Mouse (Mus musculus) neural tube, embryonic 13.5 days (tissue): ENCODE results near the gene Gm21976. TPM values are rescaled to one million over a fixed set of nuclear protein-coding genes. Genes with fewer than 3 reads are reported as not detected.
A peak's percentile ranks its signal among the peaks of the same experiment; 100 is the strongest.

ENCODE experiments used
- ATAC-seq: fragments of 200-750 bp; cut with Nextera tagmentation; 2 replicates; pipeline ENCODE4 v1.8.0; 2017; ENCODE audit warnings: low read depth, mild to moderate bottlenecking, moderate TSS enrichment, moderate library complexity
- H3K27ac ChIP-seq: fragments of 300-500 bp; sonication (generic); replicated peaks from 2 replicates; pipeline ENCODE4 v1.5.1; 2015; ENCODE audit warnings: moderate library complexity, mild to moderate bottlenecking, inconsistent platforms
- H3K27me3 ChIP-seq: fragments of 300-500 bp; sonication (generic); 2 replicates; pipeline ENCODE4 v1.6.1; 2015; ENCODE audit warnings: mild to moderate bottlenecking, inconsistent platforms
- H3K36me3 ChIP-seq: fragments of 300-500 bp; sonication (generic); 2 replicates; pipeline ENCODE4 v1.6.1; 2015; ENCODE audit warnings: mild to moderate bottlenecking, inconsistent platforms
- H3K4me1 ChIP-seq: fragments of 300-500 bp; sonication (generic); replicated peaks from 2 replicates; pipeline ENCODE4 v1.6.1; 2015; ENCODE audit warnings: inconsistent platforms
- H3K4me2 ChIP-seq: fragments of 300-500 bp; sonication (generic); 2 replicates; pipeline ENCODE4 v1.6.1; 2015; ENCODE audit warnings: inconsistent platforms, mild to moderate bottlenecking, moderate library complexity
- H3K4me3 ChIP-seq: fragments of 300-500 bp; sonication (generic); 2 replicates; pipeline ENCODE4 v1.5.1; 2015; ENCODE audit warnings: mild to moderate bottlenecking, inconsistent platforms
- H3K9ac ChIP-seq: fragments of 300-500 bp; sonication (generic); 2 replicates; pipeline ENCODE4 v1.6.1; 2015; ENCODE audit warnings: moderate library complexity, mild to moderate bottlenecking, inconsistent platforms
- H3K9me3 ChIP-seq: fragments of 300-500 bp; sonication (generic); 2 replicates; pipeline ENCODE4 v1.6.1; 2016; ENCODE audit warnings: inconsistent platforms
- WGBS: fragments of 180-500 bp; shearing (Covaris S2); methylation state at CpG from one replicate; pipeline ENCODE4 v1.1.7; 2015; 5-methylcytosine and 5-hydroxymethylcytosine counted together
- polyA plus RNA-seq: library from polyadenylated mRNA; unstranded; fragments of >200 nt; fragmentation: Nextera tagmentation; extraction: Ambion mirVana; gene quantifications from 2 replicates; pipeline ENCODE4 v1.2.1, GENCODE M21; 2015

Gene Gm21976
- polyA plus RNA-seq, 1 experiment from 2014 or later, result not detected

DNA sequence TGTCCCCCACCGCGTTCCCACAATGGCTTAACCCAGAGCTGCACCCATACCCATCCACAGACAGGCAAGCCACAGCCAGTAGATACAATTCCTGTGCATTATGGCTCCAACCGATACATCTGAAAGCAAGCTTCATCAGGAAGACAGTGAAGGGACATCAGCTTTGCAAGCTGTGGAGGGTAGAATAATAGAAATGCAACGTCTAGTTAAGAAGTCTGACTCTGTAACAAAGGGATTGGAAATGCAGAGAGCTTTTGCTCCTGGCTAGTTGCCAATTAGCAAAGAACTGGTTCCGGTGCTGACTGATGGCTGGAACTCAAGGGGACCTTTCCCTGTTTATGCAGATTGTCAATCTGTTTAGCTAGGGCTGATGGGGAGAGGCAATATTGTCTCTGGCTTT, 26.7 kb downstream of the Gm21976 start:
- peak overlapping the region; percentile 46; the same call in 1 of the 2 replicates for H3K27ac ChIP-seq
- peaks cover 13% of the 10 kb centered on the region; the same call in 1 of the 2 replicates for H3K4me1 ChIP-seq
- no peak overlapping the region for H3K9ac ChIP-seq
- no peak for ATAC-seq
- H3K36me3 ChIP-seq, result peaks cover 34% of the 10 kb centered on the region
- H3K4me2 ChIP-seq, result no peak overlapping the region
- H3K27me3 ChIP-seq, result no peaks in the 10 kb centered on the region
- 43% methylated on average over 5 of the region's 5 CpGs for WGBS
- no peaks in the 10 kb centered on the region for H3K9me3 ChIP-seq
- no peak overlapping the region for H3K4me3 ChIP-seq

DNA sequence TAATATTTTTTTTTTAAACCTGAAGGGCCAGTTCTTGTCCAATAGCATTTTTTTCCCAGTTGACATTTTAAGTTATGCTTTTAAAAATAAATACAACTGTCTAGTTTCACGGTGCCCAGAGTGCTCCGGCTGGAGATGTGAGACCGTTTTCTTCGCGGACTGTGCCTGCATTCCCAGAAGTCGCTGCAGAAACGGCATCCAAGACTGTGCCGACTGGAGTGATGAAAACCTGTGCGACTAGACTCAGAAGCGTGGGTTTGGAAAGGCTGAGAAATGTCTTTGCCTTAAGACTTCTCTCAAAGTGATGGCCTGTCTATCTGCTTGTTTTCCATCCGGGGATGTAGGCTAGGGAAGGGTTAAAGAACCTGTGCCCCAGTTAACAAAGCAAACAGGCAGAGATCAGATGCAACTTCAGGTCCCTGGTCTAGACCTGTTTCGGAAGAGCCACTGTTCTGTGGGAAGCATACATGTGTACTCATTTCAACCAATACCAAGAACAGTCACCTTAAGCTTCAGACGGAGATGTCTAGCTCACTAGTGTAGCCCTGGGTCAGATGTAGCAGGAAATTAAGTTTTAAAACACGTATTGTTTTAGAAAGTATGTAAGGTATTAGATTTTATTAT, 27.3 kb downstream of the Gm21976 start:
- Histone ChIP-seq H3K4me2 (no peak overlapping the region), H3K36me3 (peaks cover 40% of the 10 kb centered on the region), H3K9ac (peak overlapping the region; percentile 38; the same call in 1 of the 2 replicates), H3K4me3 (no peak overlapping the region), H3K9me3 (no peaks in the 10 kb centered on the region), H3K27ac (peak overlapping the region; percentile 46), H3K4me1 (peaks cover 15% of the 10 kb centered on the region; the same call in 1 of the 2 replicates), H3K27me3 (no peaks in the 10 kb centered on the region)
- no peak for ATAC-seq
- 58% methylated on average over 14 of the region's 14 CpGs for WGBS

DNA sequence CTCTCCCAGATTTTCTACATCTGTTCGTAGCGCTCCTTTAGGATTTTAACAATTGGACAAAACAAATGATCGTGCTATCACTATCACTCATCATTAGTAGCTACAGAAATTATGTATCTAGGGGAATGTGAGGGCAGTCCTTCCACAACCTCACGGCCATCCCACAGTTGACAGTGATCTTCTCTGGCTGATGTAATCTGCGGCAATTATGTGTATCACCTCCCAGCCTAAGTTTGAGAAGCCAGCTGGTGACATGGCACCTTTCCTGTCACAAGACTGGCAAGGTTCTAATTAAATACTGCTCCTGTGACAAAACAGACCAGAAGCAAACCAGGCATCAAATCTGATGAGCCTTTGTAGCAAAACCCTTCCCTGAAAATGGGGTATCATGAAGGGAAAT, 28.3 kb downstream of the Gm21976 start:
- ATAC-seq, result no peak
- H3K27me3 ChIP-seq, result no peaks in the 10 kb centered on the region
- H3K27ac ChIP-seq, result no peak overlapping the region
- no peak overlapping the region for H3K4me3 ChIP-seq
- no peak overlapping the region for H3K4me2 ChIP-seq
- H3K36me3 ChIP-seq, result peaks cover 48% of the 10 kb centered on the region
- H3K4me1 ChIP-seq, result peaks cover 20% of the 10 kb centered on the region; the same call in 1 of the 2 replicates
- H3K9ac ChIP-seq, result no peak overlapping the region
- WGBS, result 90% methylated on average over 5 of the region's 5 CpGs
- H3K9me3 ChIP-seq, result no peaks in the 10 kb centered on the region

DNA sequence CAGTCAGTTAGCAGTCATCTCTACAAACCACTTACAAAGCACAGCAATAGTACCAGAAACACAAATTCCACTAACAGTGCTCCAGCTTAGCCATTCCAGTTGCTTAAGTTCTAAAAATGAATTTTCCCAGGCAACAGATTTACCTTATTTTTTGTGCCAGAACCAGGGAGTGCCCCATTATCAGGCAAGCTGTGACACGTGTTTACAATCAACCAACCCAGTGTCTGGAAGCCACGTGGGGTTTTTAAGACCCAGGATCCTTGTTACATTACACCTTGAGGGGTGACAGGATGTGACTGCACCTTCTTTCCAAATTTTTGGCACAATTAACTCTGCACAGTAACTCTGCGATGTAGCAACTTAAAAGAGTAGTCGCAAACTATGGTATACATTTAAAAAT, 29.0 kb downstream of the Gm21976 start:
- Histone ChIP-seq H3K36me3 (peaks cover 54% of the 10 kb centered on the region), H3K27ac (no peak overlapping the region), H3K27me3 (no peaks in the 10 kb centered on the region), H3K9ac (no peak overlapping the region), H3K9me3 (no peaks in the 10 kb centered on the region), H3K4me3 (no peak overlapping the region), H3K4me2 (no peak overlapping the region), H3K4me1 (peaks cover 20% of the 10 kb centered on the region; the same call in 1 of the 2 replicates)
- 87% methylated on average over 4 of the region's 4 CpGs for WGBS
- ATAC-seq, result no peak

DNA sequence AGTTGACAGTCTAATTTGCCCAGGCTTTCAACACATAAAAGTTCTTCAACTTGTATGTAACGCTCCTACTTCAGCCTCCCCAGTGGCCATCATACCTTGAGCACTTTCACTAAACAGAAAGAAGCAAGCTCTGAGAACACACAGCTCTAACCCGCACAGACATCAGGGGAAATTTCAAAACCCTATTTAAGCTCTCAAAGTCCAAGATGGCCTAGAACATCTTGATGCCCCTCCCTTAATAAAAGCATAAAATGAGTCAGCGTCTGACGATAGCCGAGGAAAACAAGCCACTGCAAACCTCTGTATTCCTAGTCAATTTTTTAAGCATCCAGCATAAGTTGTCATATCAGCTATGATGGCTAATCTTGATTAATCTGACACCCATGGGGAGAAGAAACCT, 31.9 kb downstream of the Gm21976 start:
- Histone ChIP-seq H3K9ac (no peak overlapping the region), H3K27me3 (no peaks in the 10 kb centered on the region), H3K27ac (no peak overlapping the region), H3K9me3 (no peaks in the 10 kb centered on the region), H3K4me3 (no peak overlapping the region), H3K4me2 (no peak overlapping the region), H3K4me1 (peaks cover 32% of the 10 kb centered on the region), H3K36me3 (peaks cover 54% of the 10 kb centered on the region)
- 94% methylated on average over 5 of the region's 5 CpGs for WGBS
- no peak for ATAC-seq

DNA sequence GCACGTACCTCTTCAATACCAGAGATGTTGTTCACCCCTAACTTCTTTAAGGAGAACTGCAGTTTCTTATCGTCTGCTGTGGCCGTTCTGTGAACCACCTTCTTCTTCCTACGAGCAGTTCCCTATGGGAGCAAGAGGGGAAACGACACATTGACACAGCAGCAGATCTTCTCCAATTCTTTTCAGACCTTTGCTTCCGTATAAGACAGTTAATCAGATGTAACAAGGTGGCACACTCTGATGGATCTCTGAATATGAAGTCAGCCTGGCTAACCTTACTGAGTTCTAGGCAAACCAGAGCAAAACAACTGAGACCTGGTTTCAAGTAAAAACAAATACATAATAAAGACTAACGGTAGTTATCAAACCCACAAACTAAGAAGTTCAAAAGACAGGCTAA, 33.9 kb downstream of the Gm21976 start:
- Histone ChIP-seq H3K4me2 (no peak overlapping the region), H3K27ac (no peak overlapping the region), H3K9ac (no peak overlapping the region), H3K36me3 (peaks cover 45% of the 10 kb centered on the region), H3K9me3 (no peaks in the 10 kb centered on the region), H3K4me3 (no peak overlapping the region), H3K4me1 (peaks cover 34% of the 10 kb centered on the region), H3K27me3 (no peaks in the 10 kb centered on the region)
- 68% methylated on average over 7 of the region's 7 CpGs for WGBS
- ATAC-seq, result no peak

DNA sequence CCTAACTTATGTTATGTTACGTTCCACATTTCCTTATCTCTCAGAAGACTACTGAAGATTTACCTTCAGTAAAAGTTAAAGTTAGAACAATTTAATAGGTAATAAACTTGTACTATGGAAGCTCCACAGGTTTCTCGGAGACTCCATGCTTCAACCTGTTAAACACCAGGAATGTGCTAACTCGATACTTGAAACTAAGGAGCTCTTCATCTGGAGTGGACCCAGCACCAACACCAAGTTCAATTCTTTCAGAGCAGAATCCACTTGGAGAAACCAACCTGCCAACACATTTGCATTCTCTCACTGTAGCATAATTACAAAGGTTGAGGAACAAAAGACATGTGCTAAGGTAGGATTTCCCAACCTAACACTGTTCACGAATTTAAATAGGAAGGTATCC, 35.4 kb downstream of the Gm21976 start:
- H3K27ac ChIP-seq, result no peak overlapping the region
- H3K4me2 ChIP-seq, result peak overlapping the region; percentile 78
- no peaks in the 10 kb centered on the region for H3K27me3 ChIP-seq
- peak overlapping the region; percentile 98 for H3K4me3 ChIP-seq
- H3K4me1 ChIP-seq, result peaks cover 34% of the 10 kb centered on the region
- peaks cover 33% of the 10 kb centered on the region for H3K36me3 ChIP-seq
- ATAC-seq, result no peak
- H3K9ac ChIP-seq, result peak overlapping the region; percentile 43; the same call in 1 of the 2 replicates
- WGBS, result 75% methylated on average over 4 of the region's 4 CpGs
- H3K9me3 ChIP-seq, result no peaks in the 10 kb centered on the region

DNA sequence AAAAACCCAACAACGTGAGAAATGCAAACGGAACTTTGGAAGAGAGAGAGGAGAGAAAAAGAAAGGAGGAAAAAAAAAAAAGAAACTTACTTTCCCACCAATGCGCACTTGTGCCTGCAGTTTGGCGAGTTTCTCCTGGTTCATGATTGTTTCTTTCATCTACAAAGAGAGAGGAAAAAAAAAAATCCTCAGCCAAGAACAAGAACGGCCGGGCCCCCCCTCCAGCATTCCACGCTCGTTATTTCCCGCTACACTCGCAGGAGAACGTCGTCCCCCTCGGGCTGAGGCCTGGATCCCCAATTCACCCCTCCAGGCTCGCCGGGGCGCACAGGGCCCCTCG, 36.4 kb downstream of the Gm21976 start:
- Histone ChIP-seq H3K36me3 (peaks cover 23% of the 10 kb centered on the region), H3K4me3 (peak overlapping the region; percentile 98), H3K4me2 (peak overlapping the region; percentile 78), H3K9me3 (no peaks in the 10 kb centered on the region), H3K27ac (peak overlapping the region; percentile 88), H3K4me1 (peaks cover 34% of the 10 kb centered on the region), H3K27me3 (no peaks in the 10 kb centered on the region), H3K9ac (peak overlapping the region; percentile 99)
- WGBS, result under 1% methylated on average over 17 of the region's 17 CpGs
- no peak for ATAC-seq

DNA sequence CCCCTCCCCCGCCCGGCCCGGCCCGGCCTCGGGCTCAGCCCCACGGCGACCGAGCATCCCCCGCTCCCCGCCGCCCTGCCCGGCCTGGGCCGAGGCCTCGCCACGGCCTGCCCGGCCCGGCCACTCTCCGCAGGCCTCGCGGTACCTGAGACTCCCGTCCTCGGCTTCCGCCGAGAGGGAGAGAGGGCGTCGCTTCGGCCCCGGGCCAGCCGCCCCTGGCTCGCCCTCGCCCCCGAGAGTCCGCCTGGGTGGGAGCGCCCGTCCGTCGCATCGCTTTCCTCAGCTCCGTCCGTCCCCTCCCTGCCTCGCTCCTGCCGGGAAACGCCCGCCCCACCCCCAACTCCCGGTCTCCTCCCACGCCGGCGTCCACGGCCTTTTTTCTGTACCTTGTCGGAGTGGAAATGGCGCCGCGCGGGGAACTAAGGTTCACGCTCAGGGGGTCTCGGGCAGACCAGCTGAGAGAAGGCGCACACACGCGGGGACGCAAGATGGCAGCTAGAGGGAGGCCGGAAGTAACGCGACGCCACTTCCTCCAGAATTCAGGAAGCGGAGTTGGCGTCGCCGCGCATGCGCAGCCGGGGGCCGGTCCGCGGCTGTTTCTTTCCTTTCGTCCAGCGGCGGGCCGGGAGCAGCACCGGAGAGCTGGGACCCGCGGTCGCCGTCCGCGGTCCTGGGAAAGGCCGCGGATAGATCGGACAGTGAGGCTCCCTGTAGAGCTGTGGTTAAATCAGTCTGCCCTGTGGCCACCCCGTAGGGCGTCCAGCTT, 37.0 kb downstream of the Gm21976 start, which contains the start of gene Btf3:
Btf3 (minus strand) TSS at position 527 of the 766 bp plus-strand sequence.
- Histone ChIP-seq H3K9ac (peak within 1 kb of the TSS; percentile 99), H3K27ac (peak within 1 kb of the TSS; percentile 88), H3K9me3 (no peaks in the 10 kb centered on the region), H3K4me1 (peaks cover 34% of the 10 kb centered on the region), H3K27me3 (no peaks in the 10 kb centered on the region), H3K36me3 (peaks cover 18% of the 10 kb centered on the region), H3K4me2 (peak within 1 kb of the TSS; percentile 78), H3K4me3 (peak within 1 kb of the TSS; percentile 98)
- under 1% methylated on average over 77 of the region's 90 CpGs for WGBS
- peak; percentile 97 for ATAC-seq

DNA sequence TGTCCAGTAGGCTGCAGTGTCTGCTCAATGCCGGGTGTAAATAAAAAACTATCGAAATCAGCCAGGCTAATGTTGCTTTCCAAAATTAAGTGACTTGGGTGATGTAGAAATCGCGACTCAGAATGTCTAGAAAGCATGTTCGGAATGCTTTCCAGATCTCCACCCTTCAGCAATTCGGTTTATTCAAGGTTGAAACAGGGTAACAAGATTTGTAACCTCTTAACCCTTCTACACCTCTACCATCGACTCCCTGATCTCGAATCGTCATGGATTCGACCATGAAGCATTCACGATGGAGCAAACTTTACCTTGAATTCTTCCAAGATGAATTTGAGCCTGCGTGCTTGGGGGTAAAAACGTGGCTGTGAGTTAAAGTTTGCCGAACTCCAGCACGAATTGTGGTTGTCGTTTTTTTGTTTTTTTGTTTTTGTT, 37.6 kb downstream of the Gm21976 start:
- peak overlapping the region; percentile 88 for H3K27ac ChIP-seq

DNA sequence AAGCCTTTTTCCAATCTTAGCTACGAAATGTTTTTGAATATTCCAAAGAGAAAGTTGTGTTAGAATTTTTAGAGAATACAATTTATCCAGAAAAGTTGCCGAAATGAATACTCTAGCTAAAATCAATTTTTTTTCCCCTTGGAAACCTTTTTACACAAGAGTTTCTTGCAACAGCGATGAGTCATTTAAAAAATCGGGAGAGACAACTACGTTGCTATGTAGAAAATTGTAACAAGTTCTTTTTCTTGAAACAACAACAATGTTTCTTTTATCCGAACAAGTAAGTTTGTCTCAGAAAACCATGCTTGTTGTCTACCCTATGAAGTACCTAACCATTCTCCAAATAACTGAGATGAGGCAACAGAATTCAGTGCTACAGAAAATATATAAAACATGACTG, 38.2 kb downstream of the Gm21976 start:
- no peak overlapping the region for H3K9ac ChIP-seq

More for the DNA sequence above, 37.6 kb downstream of the Gm21976 start:
- no peaks in the 10 kb centered on the region for H3K27me3 ChIP-seq
- H3K36me3 ChIP-seq, result peaks cover 12% of the 10 kb centered on the region
- H3K4me3 ChIP-seq, result peak overlapping the region; percentile 98
- H3K4me2 ChIP-seq, result peak overlapping the region; percentile 78
- peaks cover 29% of the 10 kb centered on the region for H3K4me1 ChIP-seq
- H3K9me3 ChIP-seq, result no peaks in the 10 kb centered on the region
- 0 out of 2 replicates have a peak, but pooled peaks have one; percentile 24 for ATAC-seq
- peak overlapping the region; percentile 99 for H3K9ac ChIP-seq
- WGBS, result 2% methylated on average over 16 of the region's 16 CpGs

DNA sequence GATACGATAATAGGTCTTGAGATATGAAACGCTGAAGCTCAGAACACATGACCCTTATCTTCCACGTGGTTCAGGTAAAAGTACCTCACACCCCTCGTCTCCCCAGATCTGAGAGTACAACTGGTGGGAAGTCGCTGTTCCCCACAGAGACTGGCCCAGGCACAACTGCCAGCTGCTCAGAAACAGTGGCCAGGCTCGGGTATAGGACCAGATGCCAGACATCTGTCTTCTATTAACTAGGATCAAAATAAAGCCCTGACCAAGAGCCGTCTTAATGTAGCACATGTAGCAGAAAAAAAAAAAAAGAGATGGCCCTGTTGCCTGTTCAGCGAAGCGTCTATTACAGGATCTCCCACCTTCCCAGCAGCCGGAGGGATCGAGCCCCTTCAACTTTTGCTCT, 45.3 kb downstream of the Gm21976 start:
- Histone ChIP-seq H3K4me1 (no peaks in the 10 kb centered on the region), H3K4me3 (no peak overlapping the region), H3K9ac (no peak overlapping the region), H3K4me2 (no peak overlapping the region), H3K9me3 (no peaks in the 10 kb centered on the region), H3K27ac (no peak overlapping the region), H3K36me3 (peaks cover 7% of the 10 kb centered on the region), H3K27me3 (no peaks in the 10 kb centered on the region)
- WGBS, result 81% methylated on average over 11 of the region's 11 CpGs
- ATAC-seq, result no peak

More for the DNA sequence above, 38.2 kb downstream of the Gm21976 start:
- peak overlapping the region; percentile 78 for H3K4me2 ChIP-seq
- H3K9me3 ChIP-seq, result no peaks in the 10 kb centered on the region
- WGBS, result 92% methylated on average over 6 of the region's 6 CpGs
- no peak for ATAC-seq
- H3K36me3 ChIP-seq, result peaks cover 7% of the 10 kb centered on the region
- H3K27ac ChIP-seq, result no peak overlapping the region
- peaks cover 27% of the 10 kb centered on the region for H3K4me1 ChIP-seq
- no peaks in the 10 kb centered on the region for H3K27me3 ChIP-seq
- no peak overlapping the region for H3K4me3 ChIP-seq
